Mouse (Mus musculus): ENCODE data around the gene Scg3.

GRCm38 (mm10) chr9:75665364-75665763 is 18.5 kb downstream of the Scg3 start:
- TF ChIP-seq CTCF (IDR thresholded peaks at IDR 0.05; ENCODE audit: low read depth, low read length) (no peak), POLR2A (IDR thresholded peaks at IDR 0.05; ENCODE audit: extremely low read depth, insufficient read depth, low read length) (no peak)
